Mouse (Mus musculus): Measurements from ENCODE around the gene Catip. TPM values are rescaled to one million over a fixed set of nuclear protein-coding genes. Genes with fewer than 3 reads are reported as not detected.
"Not testable (repeated sequence)": the region's sequence is repeated elsewhere in the genome, so short reads cannot be mapped to it uniquely, and the experiment has no call there.

The Catip gene
- polyA plus RNA-seq, 2 experiments, result 0.73 to 4.2 TPM

DNA sequence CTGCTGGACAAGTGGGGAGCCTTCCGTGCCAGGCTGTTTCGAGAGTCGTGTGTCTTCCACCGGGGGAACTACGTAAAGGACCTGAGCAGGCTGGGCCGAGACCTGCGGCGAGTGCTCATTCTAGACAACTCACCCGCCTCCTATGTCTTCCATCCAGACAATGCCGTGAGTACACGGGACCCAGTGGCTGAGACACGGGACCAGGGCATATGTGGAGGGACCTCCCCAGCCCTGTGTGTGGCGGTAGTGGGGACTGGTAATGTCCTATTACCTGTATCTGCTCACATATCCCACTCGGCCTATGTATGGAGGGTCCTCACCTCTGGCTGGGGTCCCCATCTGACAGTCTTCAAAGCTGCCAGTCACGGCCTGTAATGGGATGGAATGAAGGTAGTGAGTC lies 33.0 kb downstream of the Catip start:
- no peak overlapping the region for H3K9ac ChIP-seq (ENCODE audit: low read depth, low read length, severe bottlenecking)
- DNase-seq (ENCODE audit: low spot score) (no peak), ATAC-seq (ENCODE audit: low FRiP score, low read depth) (no peak)
- H3K36me3 ChIP-seq (ENCODE audit: control insufficient read depth, insufficient read depth, low read length), result peaks cover 25% of the 10 kb centered on the region
- H3K27me3 ChIP-seq (ENCODE audit: control insufficient read depth, insufficient read depth, low read length), result no peaks in the 10 kb centered on the region
- 93% methylated on average over 15 of the region's 15 CpGs for WGBS
- H3K4me2 ChIP-seq (replicated peaks; ENCODE audit: low read depth, low read length, severe bottlenecking), result no peak overlapping the region
- H3K27ac ChIP-seq (replicated peaks; ENCODE audit: low read depth, low read length), result no peak overlapping the region
- H3K9me3 ChIP-seq (ENCODE audit: control insufficient read depth, low read length), result no peaks in the 10 kb centered on the region
- peaks cover 14% of the 10 kb centered on the region for H3K4me1 ChIP-seq (ENCODE audit: control insufficient read depth, insufficient read depth, low read length)
- no peak for TF ChIP-seq POLR2A (IDR thresholded peaks at IDR 0.05; ENCODE audit: borderline replicate concordance, extremely low read depth, insufficient read depth, insufficient read length)
- H3K4me3 ChIP-seq (replicated peaks; ENCODE audit: low read length), result no peak overlapping the region

DNA sequence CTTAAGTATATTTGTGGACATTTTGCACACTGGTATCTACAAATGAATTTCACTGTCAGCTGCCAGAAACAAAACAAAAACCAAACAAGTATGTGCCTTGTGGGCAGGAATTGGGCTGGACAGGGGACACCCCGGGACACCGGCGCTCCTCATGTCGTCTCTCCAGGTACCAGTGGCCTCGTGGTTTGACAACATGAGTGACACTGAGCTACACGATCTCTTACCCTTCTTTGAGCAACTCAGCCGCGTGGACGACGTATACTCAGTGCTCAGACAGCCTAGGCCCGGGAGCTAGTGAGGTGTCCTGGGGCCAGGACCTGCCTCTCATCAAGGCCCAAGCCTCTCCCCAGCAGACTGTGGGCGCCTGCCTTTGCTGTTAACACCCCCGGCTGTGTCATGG lies 33.4 kb downstream of the Catip start:
- Histone ChIP-seq H3K9ac (ENCODE audit: low read depth, low read length, severe bottlenecking) (no peak overlapping the region), H3K27ac (replicated peaks; ENCODE audit: low read depth, low read length) (no peak overlapping the region), H3K36me3 (ENCODE audit: control insufficient read depth, insufficient read depth, low read length) (peaks cover 25% of the 10 kb centered on the region), H3K4me2 (replicated peaks; ENCODE audit: low read depth, low read length, severe bottlenecking) (no peak overlapping the region), H3K4me3 (replicated peaks; ENCODE audit: low read length) (no peak overlapping the region), H3K9me3 (ENCODE audit: control insufficient read depth, low read length) (no peaks in the 10 kb centered on the region), H3K4me1 (ENCODE audit: control insufficient read depth, insufficient read depth, low read length) (peaks cover 14% of the 10 kb centered on the region), H3K27me3 (ENCODE audit: control insufficient read depth, insufficient read depth, low read length) (no peaks in the 10 kb centered on the region)
- ATAC-seq (ENCODE audit: low FRiP score, low read depth), result no peak
- WGBS, result 88% methylated on average over 11 of the region's 13 CpGs
- TF ChIP-seq POLR2A (IDR thresholded peaks at IDR 0.05; ENCODE audit: borderline replicate concordance, extremely low read depth, insufficient read depth, insufficient read length), result no peak
- no peak for DNase-seq (ENCODE audit: low spot score)

DNA sequence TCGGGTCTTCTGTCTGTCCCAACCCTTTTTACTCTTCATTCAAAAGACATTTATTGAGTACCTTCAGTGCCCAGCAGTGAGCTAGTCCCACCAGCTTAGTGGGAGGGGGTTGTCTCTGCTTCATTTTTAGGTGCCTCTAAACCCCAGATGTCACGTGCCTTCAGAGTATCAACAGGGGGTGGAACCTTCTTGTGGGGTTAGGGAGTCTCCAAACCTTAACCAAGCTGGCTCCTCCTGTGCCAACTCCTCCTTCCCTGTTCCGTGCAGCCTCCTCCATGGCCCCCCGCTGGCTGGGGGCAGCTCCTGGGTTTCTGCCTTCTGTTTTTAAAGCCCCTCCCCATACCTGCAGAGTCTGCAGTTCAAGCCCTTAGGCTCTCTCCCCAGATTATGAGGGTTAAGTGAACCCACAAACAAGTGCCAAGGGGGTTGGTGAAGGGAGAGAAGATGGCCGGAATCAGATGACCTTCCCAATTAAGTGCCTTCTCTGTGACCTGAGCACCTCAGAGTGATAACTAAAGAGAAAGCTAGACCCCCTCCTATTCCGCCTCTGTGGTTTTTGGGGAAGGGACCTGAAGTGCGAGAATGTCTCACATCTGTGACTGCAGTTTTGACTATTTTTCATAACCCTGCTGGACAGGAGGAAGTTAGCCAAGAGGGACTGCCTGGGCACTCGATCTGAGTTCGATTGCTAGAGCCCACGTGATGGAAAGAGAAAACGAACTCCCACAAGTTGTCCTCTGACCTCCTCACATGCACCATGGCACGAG lies 34.7 kb downstream of the Catip start:
- H3K27me3 ChIP-seq (ENCODE audit: control insufficient read depth, insufficient read depth, low read length); H3K9me3 ChIP-seq (ENCODE audit: control insufficient read depth, low read length); DNase-seq (ENCODE audit: low spot score); ATAC-seq (ENCODE audit: low FRiP score, low read depth): not testable (repeated sequence)
- Histone ChIP-seq H3K9ac (ENCODE audit: low read depth, low read length, severe bottlenecking) (peak overlapping the region; percentile 57; the same call in 1 of the 2 replicates), H3K27ac (replicated peaks; ENCODE audit: low read depth, low read length) (peak overlapping the region; percentile 73), H3K36me3 (ENCODE audit: control insufficient read depth, insufficient read depth, low read length) (peaks cover 25% of the 10 kb centered on the region), H3K4me3 (replicated peaks; ENCODE audit: low read length) (peak overlapping the region; percentile 37), H3K4me2 (replicated peaks; ENCODE audit: low read depth, low read length, severe bottlenecking) (peak overlapping the region; percentile 78), H3K4me1 (ENCODE audit: control insufficient read depth, insufficient read depth, low read length) (peaks cover 10% of the 10 kb centered on the region; the same call in 1 of the 2 replicates)
- 6% methylated on average over 10 of the region's 12 CpGs for WGBS

DNA sequence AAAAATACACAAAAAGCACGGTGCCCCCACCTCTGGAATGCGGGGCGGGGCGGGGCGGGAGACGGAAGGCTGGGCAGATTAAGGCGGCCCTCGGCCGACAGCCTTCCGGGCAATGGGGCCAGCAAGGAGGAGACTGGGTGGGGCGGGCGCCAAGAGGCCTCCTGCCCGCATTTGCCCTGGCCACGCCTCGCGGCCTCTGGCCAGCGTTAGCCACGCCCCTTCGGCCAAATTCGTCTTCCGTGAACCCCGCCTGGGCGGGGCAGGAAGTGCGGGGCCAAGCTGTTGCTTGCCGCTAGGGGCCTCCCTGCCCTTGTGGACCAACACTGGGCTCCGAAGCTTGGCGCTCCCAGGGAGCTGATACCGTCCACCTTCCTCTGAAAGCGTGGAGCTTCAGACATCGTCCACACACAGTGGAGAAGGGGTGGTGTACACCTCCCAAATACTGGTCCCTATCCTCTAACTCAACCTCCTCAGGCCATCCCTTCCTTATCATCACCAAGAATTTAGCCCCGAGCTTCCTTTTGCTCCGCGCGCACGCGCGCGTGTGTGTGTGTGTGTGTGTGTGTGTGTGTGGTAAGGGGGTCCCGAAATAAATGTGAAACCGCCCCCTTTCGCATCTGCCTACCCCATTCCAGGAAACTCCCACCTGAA lies 35.5 kb downstream of the Catip start:
- ATAC-seq (ENCODE audit: low FRiP score, low read depth) (peak; percentile 87), DNase-seq (ENCODE audit: low spot score) (peak; percentile 96)
- under 1% methylated on average over 38 of the region's 41 CpGs for WGBS
- Histone ChIP-seq H3K9ac (ENCODE audit: low read depth, low read length, severe bottlenecking) (peak overlapping the region; percentile 57), H3K4me2 (replicated peaks; ENCODE audit: low read depth, low read length, severe bottlenecking) (peak overlapping the region; percentile 78), H3K36me3 (ENCODE audit: control insufficient read depth, insufficient read depth, low read length) (peaks cover 25% of the 10 kb centered on the region), H3K4me1 (ENCODE audit: control insufficient read depth, insufficient read depth, low read length) (peaks cover 10% of the 10 kb centered on the region; the same call in 1 of the 2 replicates), H3K27ac (replicated peaks; ENCODE audit: low read depth, low read length) (peak overlapping the region; percentile 73), H3K9me3 (ENCODE audit: control insufficient read depth, low read length) (no peaks in the 10 kb centered on the region), H3K4me3 (replicated peaks; ENCODE audit: low read length) (peak overlapping the region; percentile 37), H3K27me3 (ENCODE audit: control insufficient read depth, insufficient read depth, low read length) (no peaks in the 10 kb centered on the region)
- TF ChIP-seq POLR2A (IDR thresholded peaks at IDR 0.05; ENCODE audit: borderline replicate concordance, extremely low read depth, insufficient read depth, insufficient read length), result peak; percentile 66; the same call in 1 of the 2 replicates

DNA sequence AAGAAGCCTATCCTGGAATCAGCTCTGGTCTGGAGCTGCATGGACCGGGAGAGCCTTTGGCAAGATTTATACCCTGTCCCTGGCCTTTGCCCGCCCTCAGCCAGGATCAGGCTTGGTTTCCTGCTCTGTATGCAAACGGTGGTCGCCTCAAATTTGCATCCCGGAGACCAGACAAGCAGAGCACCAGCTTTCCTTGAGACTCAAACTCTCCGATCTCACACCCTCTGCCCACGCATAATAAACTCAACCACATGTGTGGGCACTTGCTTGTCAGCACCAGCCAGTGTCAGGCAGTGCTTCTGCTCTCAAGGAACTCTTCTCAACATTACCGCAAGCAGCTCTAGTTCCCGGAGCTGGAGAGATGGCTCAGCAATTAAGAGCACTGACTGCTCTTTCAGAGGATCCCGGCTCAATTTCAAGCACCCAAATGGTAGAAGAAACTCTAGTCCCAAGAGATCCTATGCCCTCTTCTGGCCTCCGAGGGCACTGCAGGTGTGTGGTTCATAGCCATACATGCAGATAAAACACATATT lies 36.1 kb downstream of the Catip start:
- Histone ChIP-seq H3K4me1 (ENCODE audit: control insufficient read depth, insufficient read depth, low read length) (peaks cover 6% of the 10 kb centered on the region; the same call in 1 of the 2 replicates), H3K9me3 (ENCODE audit: control insufficient read depth, low read length) (no peaks in the 10 kb centered on the region), H3K9ac (ENCODE audit: low read depth, low read length, severe bottlenecking) (peak overlapping the region; percentile 57), H3K27ac (replicated peaks; ENCODE audit: low read depth, low read length) (peak overlapping the region; percentile 73), H3K27me3 (ENCODE audit: control insufficient read depth, insufficient read depth, low read length) (no peaks in the 10 kb centered on the region), H3K4me2 (replicated peaks; ENCODE audit: low read depth, low read length, severe bottlenecking) (peak overlapping the region; percentile 78), H3K4me3 (replicated peaks; ENCODE audit: low read length) (peak overlapping the region; percentile 37), H3K36me3 (ENCODE audit: control insufficient read depth, insufficient read depth, low read length) (peaks cover 25% of the 10 kb centered on the region)
- 3% methylated on average over 11 of the region's 11 CpGs for WGBS
- no peak for TF ChIP-seq POLR2A (IDR thresholded peaks at IDR 0.05; ENCODE audit: borderline replicate concordance, extremely low read depth, insufficient read depth, insufficient read length)
- ATAC-seq (ENCODE audit: low FRiP score, low read depth) (peak; percentile 36), DNase-seq (ENCODE audit: low spot score) (peak; percentile 68)
